Mouse (Mus musculus) olfactory bulb, adult 2 months (tissue): ENCODE results near the gene Lst1. TPM values are rescaled to one million over a fixed set of nuclear protein-coding genes. Genes with fewer than 3 reads are reported as not detected.

Experiments used
- H3K27ac ChIP-seq: fragments of 200-500 bp; 2 replicates; pipeline ENCODE4 v1.5.1; 2012; ENCODE audit warnings: low read depth, low read length; ENCODE audit not compliant: insufficient read depth
- H3K4me1 ChIP-seq: fragments of 200-500 bp; 2 replicates; pipeline ENCODE4 v1.6.1; 2012; ENCODE audit warnings: low read length; ENCODE audit not compliant: control insufficient read depth, insufficient read depth
- H3K4me3 ChIP-seq: fragments of 200-500 bp; 2 replicates; pipeline ENCODE4 v1.5.1; 2012; ENCODE audit warnings: mild to moderate bottlenecking, low read depth, low read length, moderate library complexity; ENCODE audit not compliant: insufficient read depth
- CTCF ChIP-seq: fragments of 200-500 bp; IDR thresholded peaks from 2 replicates; pipeline ENCODE4 v1.5.1; 2012; ENCODE audit warnings: low read depth, mild to moderate bottlenecking, low read length, moderate library complexity; ENCODE audit not compliant: insufficient read depth
- POLR2A ChIP-seq: fragments of 200-500 bp; IDR thresholded peaks from 2 replicates; pipeline ENCODE4 v1.6.1; 2012; ENCODE audit warnings: mild to moderate bottlenecking, low read depth, low read length, moderate library complexity; ENCODE audit not compliant: insufficient read depth
- WGBS: fragments of 180-500 bp; shearing (Covaris S2); methylation state at CpG from one replicate; pipeline ENCODE4 v1.1.7; 2018; 5-methylcytosine and 5-hydroxymethylcytosine counted together
- polyA plus RNA-seq: library from polyadenylated mRNA; stranded (reverse); fragments of >200 nt; gene quantifications from 2 replicates; pipeline ENCODE4 v1.2.4, GENCODE M21; 2012; ENCODE audit warnings: low replicate concordance; ENCODE audit not compliant: missing spikeins, insufficient read depth, insufficient read length

Lst1 gene
- polyA plus RNA-seq, 1 experiment: not detected

GRCm38 (mm10) chr17:35175382-35175781, 12.9 kb downstream of the Lst1 start:
- Histone ChIP-seq H3K4me1 (peaks cover 2% of the 10 kb centered on the region; the same call in 1 of the 2 replicates), H3K4me3 (no peak overlapping the region), H3K27ac (no peak overlapping the region)
- TF ChIP-seq POLR2A (no peak), CTCF (no peak)
- WGBS: 81% methylated on average over 6 of the region's 6 CpGs

- 62% methylated on average over 8 of the region's 8 CpGs for WGBS
- H3K4me1 ChIP-seq: peaks cover 2% of the 10 kb centered on the region; the same call in 1 of the 2 replicates
- H3K4me3 ChIP-seq: no peak overlapping the region
- TF ChIP-seq CTCF (no peak), POLR2A (no peak)
- H3K27ac ChIP-seq: no peak overlapping the region
Observed at GRCm38 (mm10) chr17:35174201-35174977, 13.8 kb downstream of the Lst1 start.

GRCm38 (mm10) chr17:35173329-35173728, 14.9 kb downstream of the Lst1 start:
- TF ChIP-seq CTCF (no peak), POLR2A (no peak)
- no peak overlapping the region for H3K27ac ChIP-seq
- WGBS: 85% methylated on average over 3 of the region's 3 CpGs
- H3K4me3 ChIP-seq: no peak overlapping the region
- H3K4me1 ChIP-seq: peaks cover 2% of the 10 kb centered on the region; the same call in 1 of the 2 replicates

- WGBS: 70% methylated on average over 11 of the region's 11 CpGs
- Histone ChIP-seq H3K27ac (no peak overlapping the region), H3K4me3 (no peak overlapping the region)
Observed at GRCm38 (mm10) chr17:35172445-35173234, 15.6 kb downstream of the Lst1 start.

GRCm38 (mm10) chr17:35168541-35169207, 19.6 kb downstream of the Lst1 start:
- no peak overlapping the region for H3K27ac ChIP-seq
- WGBS: 11% methylated on average over 4 of the region's 4 CpGs
- H3K4me1 ChIP-seq: peaks cover 5% of the 10 kb centered on the region
- H3K4me3 ChIP-seq: no peak overlapping the region
- TF ChIP-seq CTCF: no peak
- no peak for TF ChIP-seq POLR2A

More at GRCm38 (mm10) chr17:35172445-35173234, 15.6 kb downstream of the Lst1 start:
- peaks cover 2% of the 10 kb centered on the region; the same call in 1 of the 2 replicates for H3K4me1 ChIP-seq
- TF ChIP-seq POLR2A: no peak

- Histone ChIP-seq H3K4me3 (no peak overlapping the region), H3K27ac (no peak overlapping the region), H3K4me1 (peaks cover 5% of the 10 kb centered on the region; the same call in 1 of the 2 replicates)
- 85% methylated on average over 7 of the region's 7 CpGs for WGBS
- no peak for TF ChIP-seq CTCF
Observed at GRCm38 (mm10) chr17:35167794-35168193, 20.4 kb downstream of the Lst1 start.

GRCm38 (mm10) chr17:35166352-35167035, 21.7 kb downstream of the Lst1 start:
- WGBS: 72% methylated on average over 8 of the region's 8 CpGs
- H3K4me1 ChIP-seq: peaks cover 13% of the 10 kb centered on the region
- H3K27ac ChIP-seq: no peak overlapping the region
- no peak overlapping the region for H3K4me3 ChIP-seq
- TF ChIP-seq POLR2A (no peak), CTCF (no peak)

DNA sequence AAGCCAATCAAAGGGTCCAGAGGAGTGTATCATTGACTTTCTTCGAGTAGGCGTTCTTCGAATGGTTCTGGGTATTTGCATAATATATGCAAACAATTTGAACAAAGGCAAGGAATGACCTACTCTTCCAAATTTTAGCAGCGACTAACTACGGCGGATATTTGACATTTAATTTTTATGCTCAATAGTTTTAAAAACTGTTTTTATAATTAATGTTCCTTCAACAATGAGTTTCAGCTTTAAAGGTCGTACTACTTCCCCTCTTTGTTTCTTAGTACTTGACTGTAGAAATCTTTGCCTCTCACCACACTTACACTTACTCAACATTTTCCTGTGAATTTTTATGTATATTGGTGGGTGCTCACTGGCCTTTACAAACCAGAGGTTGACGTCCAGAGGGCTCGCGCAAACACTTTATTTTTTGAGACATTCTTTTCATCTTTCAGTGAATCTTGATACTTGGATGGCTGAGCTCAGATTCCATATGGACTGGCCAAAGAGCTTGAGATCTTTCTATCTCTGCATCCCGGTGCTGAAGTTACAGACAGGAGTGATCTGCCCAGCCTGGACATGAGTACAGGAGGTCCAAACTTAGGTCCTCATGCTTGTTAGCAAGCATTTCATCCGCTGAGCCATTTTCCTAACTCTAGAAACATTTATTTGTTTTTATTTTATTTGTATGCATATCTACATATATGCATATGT, 22.6 kb downstream of the Lst1 start:
- Histone ChIP-seq H3K27ac (peak overlapping the region; percentile 87), H3K4me3 (peak overlapping the region; percentile 51), H3K4me1 (peaks cover 13% of the 10 kb centered on the region)
- TF ChIP-seq CTCF (no peak), POLR2A (no peak)
- 14% methylated on average over 12 of the region's 12 CpGs for WGBS
